Mouse (Mus musculus) cerebellum, adult 2 months (tissue): ENCODE data around the gene Inha.

Experiments
- CTCF ChIP-seq: fragments of 200-500 bp; IDR thresholded peaks from 2 replicates; pipeline ENCODE4 v1.5.1; 2011; ENCODE audit warnings: low read depth, mild to moderate bottlenecking, control low read depth, low read length, moderate library complexity, borderline replicate concordance; ENCODE audit not compliant: insufficient read depth
- POLR2A ChIP-seq: fragments of 200-500 bp; IDR thresholded peaks from 2 replicates; pipeline ENCODE4 v1.6.1; 2011; ENCODE audit warnings: low read length, control low read depth, borderline replicate concordance; ENCODE audit not compliant: insufficient read depth

GRCm38 (mm10) chr1:75548871-75549270, 42.0 kb downstream of the Inha start:
- TF ChIP-seq CTCF, result no peak
- TF ChIP-seq POLR2A, result no peak
